Mouse (Mus musculus) adrenal gland, postnatal 36 days (tissue): ENCODE data around the gene Gm4907. TPM values are rescaled to one million over a fixed set of nuclear protein-coding genes. Genes with fewer than 3 reads are reported as not detected.
"Not testable (repeated sequence)": the region's sequence is repeated elsewhere in the genome, so short reads cannot be mapped to it uniquely, and the experiment has no call there.

Experiments used
- DNase-seq, 2 experiments: peaks; one replicate each; pipeline ENCODE4 v3.0.0; 2021; ENCODE audit warnings: mixed read lengths in 1 of 2
- long read RNA-seq, 2 experiments: library from polyadenylated mRNA; stranded (forward); transcript quantifications; one replicate each; pipeline ENCODE4 v2.0.0; 2021; ENCODE audit warnings: borderline sequencing depth in 2 of 2
- total RNA-seq, 2 experiments: library from RNA; stranded (reverse); gene quantifications; 2 replicates each; pipeline ENCODE4 v1.2.3; 2021

Gm4907 gene
- total RNA-seq, result not detected
- long read RNA-seq, experiment 1, result 0 reads
- long read RNA-seq, experiment 2, result 0 reads

GRCm38 (mm10) chrX:23882253-23882652 is at the start of gene Gm4907:
Gene Gm4907, plus strand, starts transcription at chrX:23882553.
- not testable (repeated sequence) for DNase-seq

DNA sequence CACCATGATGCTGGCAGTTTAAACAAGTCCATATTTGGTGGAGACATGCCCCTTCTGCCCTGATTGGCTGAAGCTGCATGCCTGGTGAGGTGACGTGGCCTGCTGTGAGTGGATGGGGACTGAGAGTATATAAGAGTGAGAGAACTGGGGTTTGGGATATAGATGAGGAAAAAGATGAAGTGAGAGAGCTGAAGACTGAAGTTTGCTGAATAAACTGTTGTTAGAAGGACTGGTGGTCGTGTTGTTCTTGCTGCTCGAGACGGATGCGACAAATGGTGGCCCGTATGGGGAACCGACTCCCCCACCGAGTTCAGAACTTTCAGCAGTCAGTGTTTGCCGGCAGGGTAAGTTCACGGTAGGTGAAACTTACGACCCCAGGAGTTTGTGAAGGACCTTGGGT is 48.6 kb upstream of the Gm4907 start:
- not testable (repeated sequence) for DNase-seq

GRCm38 (mm10) chrX:23840921-23841320 is 41.4 kb upstream of the Gm4907 start:
- no peak for DNase-seq

GRCm38 (mm10) chrX:23954161-23954560 is 71.8 kb downstream of the Gm4907 start:
- DNase-seq, result no peak

Other genes starting within 250 kb of the Gm4907 start
- 10 to 100 TPM; 10.7 to 16.5 TPM for gene Wdr44, start 189.5 kb upstream of the Gm4907 start, total RNA-seq
- not detected for gene Gm4985, start 76.4 kb downstream of the Gm4907 start, total RNA-seq